Mouse (Mus musculus): ENCODE data around the gene Sec22c. TPM values are rescaled to one million over a fixed set of nuclear protein-coding genes. Genes with fewer than 3 reads are reported as not detected.

Gene Sec22c
- polyA plus RNA-seq (2012; rRNA removed), result 13.9 and 15.4 TPM in 2 replicates

- TF ChIP-seq POLR2A (IDR thresholded peaks at IDR 0.05; ENCODE audit: extremely low read depth, insufficient read depth, low read length) (peak; percentile 53; the same call in 1 of the 2 replicates), CTCF (IDR thresholded peaks at IDR 0.05; ENCODE audit: extremely low read depth, insufficient read depth, low read length) (no peak)
- Histone ChIP-seq H3K4me3 (ENCODE audit: insufficient read depth, low read length) (peak within 1 kb of the TSS; percentile 54), H3K27ac (ENCODE audit: insufficient read depth, low read length) (no peak within 1 kb of the TSS), H3K4me1 (ENCODE audit: control insufficient read depth, insufficient read depth, low read length) (peaks cover 10% of the 10 kb centered on the region)
Observed at GRCm38 (mm10) chr9:121704646-121705625, at the start of gene Sec22c. Gene Sec22c, minus strand, starts transcription at chr9:121705490.

- no peak for TF ChIP-seq POLR2A (IDR thresholded peaks at IDR 0.05; ENCODE audit: extremely low read depth, insufficient read depth, low read length)
- TF ChIP-seq CTCF (IDR thresholded peaks at IDR 0.05; ENCODE audit: extremely low read depth, insufficient read depth, low read length), result no peak
- Histone ChIP-seq H3K27ac (ENCODE audit: insufficient read depth, low read length) (no peak overlapping the region), H3K4me3 (ENCODE audit: insufficient read depth, low read length) (no peak overlapping the region), H3K4me1 (ENCODE audit: control insufficient read depth, insufficient read depth, low read length) (peaks cover 7% of the 10 kb centered on the region)
Observed at GRCm38 (mm10) chr9:121754624-121755023, 49.3 kb upstream of the Sec22c start.

- H3K27ac ChIP-seq (ENCODE audit: insufficient read depth, low read length), result no peak overlapping the region
- peaks cover 4% of the 10 kb centered on the region for H3K4me1 ChIP-seq (ENCODE audit: control insufficient read depth, insufficient read depth, low read length)
- no peak overlapping the region for H3K4me3 ChIP-seq (ENCODE audit: insufficient read depth, low read length)
- TF ChIP-seq CTCF (IDR thresholded peaks at IDR 0.05; ENCODE audit: extremely low read depth, insufficient read depth, low read length) (no peak), POLR2A (IDR thresholded peaks at IDR 0.05; ENCODE audit: extremely low read depth, insufficient read depth, low read length) (0 out of 2 replicates have a peak, but pooled peaks have one; percentile 24)
Observed at GRCm38 (mm10) chr9:121752774-121753173, 47.5 kb upstream of the Sec22c start.

- no peak overlapping the region for H3K4me3 ChIP-seq (ENCODE audit: insufficient read depth, low read length)
- no peaks in the 10 kb centered on the region; the same call in 1 of the 2 replicates for H3K4me1 ChIP-seq (ENCODE audit: control insufficient read depth, insufficient read depth, low read length)
- H3K27ac ChIP-seq (ENCODE audit: insufficient read depth, low read length), result no peak overlapping the region
- TF ChIP-seq CTCF (IDR thresholded peaks at IDR 0.05; ENCODE audit: extremely low read depth, insufficient read depth, low read length), result no peak
- TF ChIP-seq POLR2A (IDR thresholded peaks at IDR 0.05; ENCODE audit: extremely low read depth, insufficient read depth, low read length), result no peak
Observed at GRCm38 (mm10) chr9:121744051-121744450, 38.8 kb upstream of the Sec22c start.

- H3K27ac ChIP-seq (ENCODE audit: insufficient read depth, low read length), result no peak overlapping the region
- TF ChIP-seq CTCF (IDR thresholded peaks at IDR 0.05; ENCODE audit: extremely low read depth, insufficient read depth, low read length) (no peak), POLR2A (IDR thresholded peaks at IDR 0.05; ENCODE audit: extremely low read depth, insufficient read depth, low read length) (no peak)
- H3K4me1 ChIP-seq (ENCODE audit: control insufficient read depth, insufficient read depth, low read length), result no peaks in the 10 kb centered on the region; the same call in 1 of the 2 replicates
- H3K4me3 ChIP-seq (ENCODE audit: insufficient read depth, low read length), result no peak overlapping the region
Observed at GRCm38 (mm10) chr9:121741168-121741567, 35.9 kb upstream of the Sec22c start.

GRCm38 (mm10) chr9:121740490-121740889, 35.2 kb upstream of the Sec22c start:
- H3K4me1 ChIP-seq (ENCODE audit: control insufficient read depth, insufficient read depth, low read length), result no peaks in the 10 kb centered on the region; the same call in 1 of the 2 replicates
- no peak overlapping the region for H3K4me3 ChIP-seq (ENCODE audit: insufficient read depth, low read length)
- no peak for TF ChIP-seq CTCF (IDR thresholded peaks at IDR 0.05; ENCODE audit: extremely low read depth, insufficient read depth, low read length)
- TF ChIP-seq POLR2A (IDR thresholded peaks at IDR 0.05; ENCODE audit: extremely low read depth, insufficient read depth, low read length), result no peak
- H3K27ac ChIP-seq (ENCODE audit: insufficient read depth, low read length), result no peak overlapping the region

- 0 out of 2 replicates have a peak overlapping the region, but pooled peaks have one; percentile 72 for H3K27ac ChIP-seq (ENCODE audit: insufficient read depth, low read length)
- H3K4me3 ChIP-seq (ENCODE audit: insufficient read depth, low read length), result peak overlapping the region; percentile 98
- TF ChIP-seq CTCF (IDR thresholded peaks at IDR 0.05; ENCODE audit: extremely low read depth, insufficient read depth, low read length), result no peak
- TF ChIP-seq POLR2A (IDR thresholded peaks at IDR 0.05; ENCODE audit: extremely low read depth, insufficient read depth, low read length), result 0 out of 2 replicates have a peak, but pooled peaks have one; percentile 11
- peaks cover 3% of the 10 kb centered on the region; the same call in 1 of the 2 replicates for H3K4me1 ChIP-seq (ENCODE audit: control insufficient read depth, insufficient read depth, low read length)
Observed at GRCm38 (mm10) chr9:121719347-121720331, 14.3 kb upstream of the Sec22c start.

- TF ChIP-seq POLR2A (IDR thresholded peaks at IDR 0.05; ENCODE audit: extremely low read depth, insufficient read depth, low read length) (peak; percentile 86), CTCF (IDR thresholded peaks at IDR 0.05; ENCODE audit: extremely low read depth, insufficient read depth, low read length) (no peak)
- peaks cover 3% of the 10 kb centered on the region; the same call in 1 of the 2 replicates for H3K4me1 ChIP-seq (ENCODE audit: control insufficient read depth, insufficient read depth, low read length)
- H3K27ac ChIP-seq (ENCODE audit: insufficient read depth, low read length), result peak within 1 kb of the TSS; percentile 84
- peak within 1 kb of the TSS; percentile 98 for H3K4me3 ChIP-seq (ENCODE audit: insufficient read depth, low read length)
Observed at GRCm38 (mm10) chr9:121718792-121719318, 13.6 kb upstream of the Sec22c start, which contains the start of gene Nktr. Gene Nktr, plus strand, starts transcription at chr9:121719169.
